Mouse (Mus musculus) embryonic fibroblast, embryonic 13.5 days (primary cell): ENCODE data around the gene Gtdc1.

Experiments
- CTCF ChIP-seq: IDR thresholded peaks from 2 replicates; pipeline ENCODE4 v1.5.1; 2011; ENCODE audit warnings: mild to moderate bottlenecking, control low read depth, low read length, moderate library complexity, borderline replicate concordance; ENCODE audit not compliant: insufficient read depth
- POLR2A ChIP-seq: IDR thresholded peaks from 2 replicates; pipeline ENCODE4 v1.6.1; 2011; ENCODE audit warnings: low read depth, mild to moderate bottlenecking, control low read depth, low read length, moderate library complexity

GRCm38 (mm10) chr2:44659870-44660269, 267.6 kb downstream of the Gtdc1 start:
- TF ChIP-seq CTCF (no peak), POLR2A (no peak)
